Mouse (Mus musculus) urinary bladder, postnatal 10 days (tissue): Measurements from ENCODE around the gene Dab1.

Experiments
- DNase-seq: peaks from one replicate; pipeline ENCODE4 v3.0.0; 2022; ENCODE audit warnings: low spot score

Gene Dab1

GRCm38 (mm10) chr4:104371136-104371535 is 752.0 kb downstream of the Dab1 start:
- no peak for DNase-seq

GRCm38 (mm10) chr4:104374191-104374590 is 755.0 kb downstream of the Dab1 start:
- DNase-seq: no peak

- no peak for DNase-seq
Observed at GRCm38 (mm10) chr4:104384704-104385103, 765.5 kb downstream of the Dab1 start.

GRCm38 (mm10) chr4:104385272-104385671 is 766.1 kb downstream of the Dab1 start:
- DNase-seq: no peak

GRCm38 (mm10) chr4:104395515-104395914 is 776.4 kb downstream of the Dab1 start:
- DNase-seq: no peak

- DNase-seq: no peak
Observed at GRCm38 (mm10) chr4:104396095-104396494, 776.9 kb downstream of the Dab1 start.

- DNase-seq: no peak
Observed at GRCm38 (mm10) chr4:104399106-104399730, 780.1 kb downstream of the Dab1 start.

GRCm38 (mm10) chr4:104404099-104404498 is 784.9 kb downstream of the Dab1 start:
- no peak for DNase-seq

- DNase-seq: no peak
Observed at GRCm38 (mm10) chr4:104410922-104411321, 791.8 kb downstream of the Dab1 start.

- DNase-seq: no peak
Observed at GRCm38 (mm10) chr4:104415482-104415881, 796.3 kb downstream of the Dab1 start.

GRCm38 (mm10) chr4:104418354-104418753 is 799.2 kb downstream of the Dab1 start:
- DNase-seq: no peak

- no peak for DNase-seq
Observed at GRCm38 (mm10) chr4:104420983-104421680, 802.0 kb downstream of the Dab1 start.

GRCm38 (mm10) chr4:104429127-104429526 is 810.0 kb downstream of the Dab1 start:
- no peak for DNase-seq

GRCm38 (mm10) chr4:104431231-104431855 is 812.2 kb downstream of the Dab1 start:
- DNase-seq: no peak

- no peak for DNase-seq
Observed at GRCm38 (mm10) chr4:104432150-104432549, 813.0 kb downstream of the Dab1 start.

GRCm38 (mm10) chr4:104435736-104436135 is 816.6 kb downstream of the Dab1 start:
- DNase-seq: no peak

- DNase-seq: no peak
Observed at GRCm38 (mm10) chr4:104436411-104436810, 817.3 kb downstream of the Dab1 start.

- DNase-seq: no peak
Observed at GRCm38 (mm10) chr4:104438730-104439129, 819.6 kb downstream of the Dab1 start.

GRCm38 (mm10) chr4:104439641-104440040 is 820.5 kb downstream of the Dab1 start:
- DNase-seq: no peak

- DNase-seq: no peak
Observed at GRCm38 (mm10) chr4:104442925-104443747, 824.0 kb downstream of the Dab1 start.

- DNase-seq: no peak
Observed at GRCm38 (mm10) chr4:104443775-104444174, 824.6 kb downstream of the Dab1 start.

GRCm38 (mm10) chr4:104444985-104445384 is 825.8 kb downstream of the Dab1 start:
- DNase-seq: no peak
